Mouse (Mus musculus) CD4-positive, CD25-positive, alpha-beta regulatory T cell (primary cell): Measurements from ENCODE around the gene Sgip1. TPM values are rescaled to one million over a fixed set of nuclear protein-coding genes. Genes with fewer than 3 reads are reported as not detected.

ENCODE experiments used
- polyA plus RNA-seq: library from polyadenylated mRNA; unstranded; fragments of 100-300 nt; shearing (Covaris generic); gene quantifications from one replicate; pipeline ENCODE4 v1.2.1, GENCODE M21; 2017

The Sgip1 gene
- polyA plus RNA-seq = 0.41 TPM

DNA sequence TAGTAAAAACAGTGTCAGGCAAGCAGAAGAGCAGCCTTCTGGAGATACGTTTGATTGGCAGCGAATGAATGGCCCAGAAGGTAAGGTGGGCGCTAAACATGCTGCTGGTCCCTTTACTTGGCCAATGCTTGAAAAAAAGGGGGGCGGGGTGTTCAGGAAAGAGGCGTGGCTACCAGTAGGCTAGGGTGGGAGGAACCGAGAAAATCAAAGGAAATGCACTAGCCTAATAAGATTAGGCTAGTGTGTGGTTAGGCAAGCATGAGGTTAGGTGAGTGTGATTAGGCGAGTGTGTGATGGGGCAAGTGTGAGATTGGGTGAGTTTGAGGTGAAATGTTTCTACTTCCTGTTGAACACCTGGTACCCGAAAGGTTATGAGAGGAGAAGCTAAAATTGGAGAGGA is at the start of gene Sgip1:
Gene Sgip1 (plus strand): TSS at position 11 of the 400 bp plus-strand sequence.

GRCm38 (mm10) chr4:102978440-102978839 is 237.3 kb downstream of the Sgip1 start, which contains the start of gene Tctex1d1:
TSS of gene Tctex1d1 (plus strand) at chr4:102978606.

Other genes starting within 250 kb of the Sgip1 start
- gene Tctex1d1, start 237.3 kb downstream of the Sgip1 start, polyA plus RNA-seq = not detected